Mouse (Mus musculus): ENCODE data around the gene Opalin. TPM values are rescaled to one million over a fixed set of nuclear protein-coding genes. Genes with fewer than 3 reads are reported as not detected.

Gene Opalin
- 0.07 and 0.08 TPM in 2 replicates for polyA plus RNA-seq (2012; rRNA removed)

DNA sequence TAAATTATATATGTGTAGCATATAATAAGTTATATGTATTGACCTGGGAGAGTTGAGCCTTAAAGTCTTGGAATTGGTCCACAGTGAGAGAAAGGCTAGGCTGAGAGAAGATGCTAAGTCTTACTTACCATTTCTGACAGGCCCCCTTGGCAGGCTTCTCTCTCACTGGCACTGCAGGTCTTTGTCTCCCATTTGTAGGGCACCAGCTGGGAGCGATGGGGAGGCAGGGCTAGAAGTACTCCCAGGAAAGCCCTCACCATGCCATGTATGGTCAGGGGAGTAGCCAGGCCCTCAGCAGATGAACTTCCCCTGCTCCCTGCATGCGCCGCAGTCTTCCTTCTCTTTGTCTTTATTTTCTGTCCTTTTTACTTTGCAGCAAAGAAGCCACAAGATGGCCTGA lies at the start of gene Opalin:
Opalin (minus strand) TSS at position 208 of the 400 bp plus-strand sequence.

DNA sequence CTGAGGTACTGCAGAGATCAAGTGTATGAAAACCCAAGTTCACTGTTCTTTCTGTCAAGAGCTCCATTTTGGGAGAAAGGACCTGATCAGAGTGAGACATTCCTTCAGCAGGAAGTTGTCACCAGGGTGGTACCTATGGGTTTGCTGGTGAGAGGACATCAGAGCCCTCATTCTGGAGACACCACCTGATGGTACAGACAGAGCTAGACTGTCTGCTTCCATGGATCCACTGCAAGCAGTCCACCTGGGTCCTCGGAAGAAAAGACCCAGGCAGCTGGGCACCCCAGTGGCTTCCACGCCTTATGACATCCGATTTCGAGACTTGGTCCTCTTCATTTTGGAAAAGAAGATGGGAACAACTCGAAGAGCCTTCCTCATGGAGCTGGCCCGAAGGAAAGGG lies 47.7 kb downstream of the Opalin start, which contains the start of gene Dntt:
Dntt (plus strand) TSS at position 57 of the 400 bp plus-strand sequence.

Other genes with a start within 250 kb of the Opalin start
- gene Ccnj, start 245.8 kb downstream of the Opalin start, polyA plus RNA-seq (2012; rRNA removed): 11.3 and 12.1 TPM in 2 replicates
- gene Zfp518a, start 182.4 kb downstream of the Opalin start, polyA plus RNA-seq (2012; rRNA removed): 0.23 and 0.36 TPM in 2 replicates
- gene Blnk, start 82.6 kb downstream of the Opalin start, polyA plus RNA-seq (2012; rRNA removed): 6.0 and 6.1 TPM in 2 replicates
- not detected in 2 replicates for gene Dntt, start 47.8 kb downstream of the Opalin start, polyA plus RNA-seq (2012; rRNA removed)
- gene Tll2, start 129.7 kb upstream of the Opalin start, polyA plus RNA-seq (2012; rRNA removed): 0.90 and 0.94 TPM in 2 replicates
- 43.2 and 50.7 TPM in 2 replicates for gene Tm9sf3, start 186.9 kb upstream of the Opalin start, polyA plus RNA-seq (2012; rRNA removed)

Measured in ovary, adult 2 months (tissue).